ENCODE assay signal across 11 mouse cellular contexts in the genomic region with DNA sequence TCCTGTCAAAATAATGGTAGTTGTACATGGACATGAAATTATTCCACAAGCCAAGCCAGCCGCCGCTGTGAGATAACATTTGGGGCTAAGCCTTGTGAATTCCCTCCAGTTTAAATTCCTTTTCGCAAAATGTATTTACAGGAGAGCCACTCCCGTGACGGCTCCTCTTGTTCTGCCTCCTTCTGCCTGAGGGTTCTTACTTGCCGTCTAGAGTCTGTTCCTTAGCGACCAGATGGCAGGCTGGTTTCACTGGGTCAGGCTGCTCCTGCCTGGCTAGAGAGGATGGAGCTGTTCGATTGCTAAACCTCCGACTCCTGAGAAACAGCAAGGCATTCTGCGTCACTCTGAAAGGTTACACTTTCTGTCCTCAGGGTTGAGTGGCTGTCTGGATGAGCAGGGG. TPM values are rescaled to one million over a fixed set of nuclear protein-coding genes. Genes with fewer than 3 reads are reported as not detected.
A peak's percentile ranks its signal among the peaks of the same experiment; 100 is the strongest.
DNase-seq lines count a peak whose midpoint lies in the region; ATAC-seq lines count a peak whose summit lies in the region.
"Had no signal": no experiment of that assay in that cellular context is flagged by ENCODE, and none has a peak within 500 bp of the region (broad histone marks: within the 10 kb centered on the region; RNA-seq: fewer than 3 reads in every experiment).

No protein-coding gene starts in this region.

- ATAC-seq in hindbrain, embryonic 12.5 days (ENCODE audit: low FRiP score) = no peak
- peak; percentile 33; the same call in 1 of the 2 replicates for ATAC-seq in midbrain, embryonic 14.5 days (ENCODE audit: low FRiP score, low TSS enrichment)
- ATAC-seq in limb, embryonic 15.5 days (ENCODE audit: insufficient number of reproducible peaks, low FRiP score, low TSS enrichment, low read depth) = no peak

- H3K4me1 ChIP-seq in hindbrain, embryonic 12.5 days = no peaks in the 10 kb centered on the region
- 0 out of 2 replicates have a peak, but pooled peaks cover 3% of the 10 kb centered on the region for H3K4me1 ChIP-seq in hindbrain, embryonic 10.5 days (replicated peaks)
- H3K4me1 ChIP-seq in midbrain, embryonic 14.5 days (ENCODE audit: control insufficient read depth, insufficient read depth, low read length) = no peaks in the 10 kb centered on the region
- H3K4me1 ChIP-seq in midbrain, embryonic 10.5 days = no peaks in the 10 kb centered on the region
- H3K4me1 ChIP-seq in limb, embryonic 15.5 days = peaks cover 11% of the 10 kb centered on the region; the same call in 1 of the 2 replicates

- no peak overlapping the region for H3K9ac ChIP-seq in hindbrain, embryonic 12.5 days
- H3K9ac ChIP-seq in midbrain, embryonic 14.5 days (replicated peaks; ENCODE audit: low read length) = no peak overlapping the region
- no peak overlapping the region for H3K9ac ChIP-seq in limb, embryonic 15.5 days

- peak overlapping the region; percentile 35; the same call in 1 of the 2 replicates for H3K27ac ChIP-seq in hindbrain, embryonic 12.5 days
- no peak overlapping the region for H3K27ac ChIP-seq in hindbrain, embryonic 10.5 days
- peak overlapping the region; percentile 45; the same call in 1 of the 2 replicates for H3K27ac ChIP-seq in midbrain, embryonic 14.5 days (replicated peaks; ENCODE audit: low read depth, low read length)
- no peak overlapping the region for H3K27ac ChIP-seq in midbrain, embryonic 10.5 days (replicated peaks)
- 0 out of 2 replicates have a peak overlapping the region, but pooled peaks have one; percentile 4 for H3K27ac ChIP-seq in limb, embryonic 15.5 days

- no peaks in the 10 kb centered on the region for H3K27me3 ChIP-seq in hindbrain, embryonic 12.5 days
- H3K27me3 ChIP-seq in hindbrain, embryonic 10.5 days (ENCODE audit: insufficient read depth, poor library complexity, severe bottlenecking) = no peaks in the 10 kb centered on the region
- H3K27me3 ChIP-seq in midbrain, embryonic 14.5 days (ENCODE audit: control insufficient read depth, insufficient read depth, low read length) = no peaks in the 10 kb centered on the region
- 0 out of 2 replicates have a peak, but pooled peaks cover 3% of the 10 kb centered on the region for H3K27me3 ChIP-seq in midbrain, embryonic 10.5 days (ENCODE audit: low read depth, poor library complexity, severe bottlenecking)
- H3K27me3 ChIP-seq in limb, embryonic 15.5 days = no peaks in the 10 kb centered on the region

- H3K9me3 ChIP-seq in hindbrain, embryonic 12.5 days (replicated peaks) = no peaks in the 10 kb centered on the region
- no peaks in the 10 kb centered on the region for H3K9me3 ChIP-seq in hindbrain, embryonic 10.5 days
- no peaks in the 10 kb centered on the region for H3K9me3 ChIP-seq in midbrain, embryonic 14.5 days (ENCODE audit: control insufficient read depth, low read length)
- H3K9me3 ChIP-seq in midbrain, embryonic 10.5 days (replicated peaks) = no peaks in the 10 kb centered on the region
- no peaks in the 10 kb centered on the region for H3K9me3 ChIP-seq in limb, embryonic 15.5 days

- H3K36me3 ChIP-seq in hindbrain, embryonic 12.5 days = peaks cover 3% of the 10 kb centered on the region; the same call in 1 of the 2 replicates
- no peaks in the 10 kb centered on the region for H3K36me3 ChIP-seq in hindbrain, embryonic 10.5 days
- no peaks in the 10 kb centered on the region for H3K36me3 ChIP-seq in midbrain, embryonic 14.5 days (ENCODE audit: control insufficient read depth, insufficient read depth, low read length)
- no peaks in the 10 kb centered on the region for H3K36me3 ChIP-seq in midbrain, embryonic 10.5 days
- 0 out of 2 replicates have a peak, but pooled peaks cover 2% of the 10 kb centered on the region for H3K36me3 ChIP-seq in limb, embryonic 15.5 days

- no peak for DNase-seq in hindbrain, embryonic 10.5 days (ENCODE audit: low spot score)
- DNase-seq in midbrain, embryonic 14.5 days = peak; percentile 39
- DNase-seq in midbrain, embryonic 10.5 days (ENCODE audit: low spot score) = no peak
- peak; percentile 37 to 50 for DNase-seq in cerebellum, postnatal 25 days
- no peak for DNase-seq in gastrocnemius, adult 8-10 months (ENCODE audit: low spot score in 2 of 2)
- no peak for DNase-seq in layer of hippocampus, postnatal 14 days (ENCODE audit: low spot score in 2 of 2)
- DNase-seq: heart, adult 18-20 months; kidney, postnatal 36 days had no signal

- 54% methylated on average over 10 of the region's 10 CpGs for WGBS in hindbrain, embryonic 12.5 days
- WGBS in hindbrain, embryonic 10.5 days = 60% methylated on average over 10 of the region's 10 CpGs
- WGBS in midbrain, embryonic 14.5 days = 54% methylated on average over 10 of the region's 10 CpGs
- 63% methylated on average over 10 of the region's 10 CpGs for WGBS in midbrain, embryonic 10.5 days
- WGBS in limb, embryonic 15.5 days = 28% methylated on average over 10 of the region's 10 CpGs

- no peak overlapping the region for H3K4me3 ChIP-seq in hindbrain, embryonic 12.5 days
- no peak overlapping the region for H3K4me3 ChIP-seq in hindbrain, embryonic 10.5 days
- no peak overlapping the region for H3K4me3 ChIP-seq in midbrain, embryonic 14.5 days (replicated peaks; ENCODE audit: low read depth, low read length)
- no peak overlapping the region for H3K4me3 ChIP-seq in midbrain, embryonic 10.5 days
- H3K4me3 ChIP-seq in limb, embryonic 15.5 days = no peak overlapping the region

- H3K4me2 ChIP-seq in hindbrain, embryonic 12.5 days (replicated peaks) = no peak overlapping the region
- H3K4me2 ChIP-seq in midbrain, embryonic 14.5 days (ENCODE audit: low read length) = no peak overlapping the region
- H3K4me2 ChIP-seq in limb, embryonic 15.5 days = no peak overlapping the region

RNA-seq across cellular contexts. Expression of gene Lysmd2, which starts 6.6 kb away (rescaled TPM):
- 21.2 and 24.2 TPM in 2 replicates for polyA plus RNA-seq in hindbrain, embryonic 12.5 days (2016; fragmentation: Nextera tagmentation; extraction: Ambion mirVana)
- 10.3 and 13.2 TPM in 2 replicates for polyA plus RNA-seq in hindbrain, embryonic 10.5 days (2016; fragmentation: Nextera tagmentation; extraction: Ambion mirVana)
- polyA plus RNA-seq in midbrain, embryonic 14.5 days (2014; fragmentation: Nextera tagmentation; extraction: Ambion mirVana) = 29.0 and 34.3 TPM in 2 replicates
- polyA plus RNA-seq in midbrain, embryonic 10.5 days (2016; fragmentation: Nextera tagmentation; extraction: Ambion mirVana) = 9.3 and 12.1 TPM in 2 replicates
- 48.3 and 49.5 TPM in 2 replicates for polyA plus RNA-seq in limb, embryonic 15.5 days (2015; fragmentation: Nextera tagmentation; extraction: Ambion mirVana)
- total RNA-seq in gastrocnemius, adult 8-10 months (2022) = 1 to 10 TPM; 3.9 to 6.2 (median 4.5) TPM
- total RNA-seq in layer of hippocampus, postnatal 14 days (2021) = 10 to 100 TPM; 56.9 to 57.2 TPM

RNA-seq across cellular contexts. Expression of gene Tmod2, which starts 21.0 kb away (rescaled TPM):
- polyA plus RNA-seq in hindbrain, embryonic 12.5 days (2016; fragmentation: Nextera tagmentation; extraction: Ambion mirVana) = 110 and 112 TPM in 2 replicates
- 36.5 and 48.4 TPM in 2 replicates for polyA plus RNA-seq in hindbrain, embryonic 10.5 days (2016; fragmentation: Nextera tagmentation; extraction: Ambion mirVana)
- 244 and 248 TPM in 2 replicates for polyA plus RNA-seq in midbrain, embryonic 14.5 days (2014; fragmentation: Nextera tagmentation; extraction: Ambion mirVana)
- polyA plus RNA-seq in midbrain, embryonic 10.5 days (2016; fragmentation: Nextera tagmentation; extraction: Ambion mirVana) = 39.1 and 52.2 TPM in 2 replicates
- polyA plus RNA-seq in limb, embryonic 15.5 days (2015; fragmentation: Nextera tagmentation; extraction: Ambion mirVana) = 21.8 and 27.4 TPM in 2 replicates
- 1 to 10 TPM; 2.2 to 4.7 (median 3.6) TPM for total RNA-seq in gastrocnemius, adult 8-10 months (2022)
- total RNA-seq in layer of hippocampus, postnatal 14 days (2021) = 100 to 1,000 TPM; 420 to 434 TPM
- total RNA-seq: megakaryocyte, adult 5-6 weeks had no signal

RNA-seq across cellular contexts. Expression of gene Scg3, which starts 51.7 kb away (rescaled TPM):
- polyA plus RNA-seq in hindbrain, embryonic 12.5 days (2016; fragmentation: Nextera tagmentation; extraction: Ambion mirVana) = 84.0 and 94.2 TPM in 2 replicates
- polyA plus RNA-seq in hindbrain, embryonic 10.5 days (2016; fragmentation: Nextera tagmentation; extraction: Ambion mirVana) = 26.2 and 56.0 TPM in 2 replicates
- 122 and 125 TPM in 2 replicates for polyA plus RNA-seq in midbrain, embryonic 14.5 days (2014; fragmentation: Nextera tagmentation; extraction: Ambion mirVana)
- 25.3 and 45.8 TPM in 2 replicates for polyA plus RNA-seq in midbrain, embryonic 10.5 days (2016; fragmentation: Nextera tagmentation; extraction: Ambion mirVana)
- 0.52 and 0.65 TPM in 2 replicates for polyA plus RNA-seq in limb, embryonic 15.5 days (2015; fragmentation: Nextera tagmentation; extraction: Ambion mirVana)
- total RNA-seq in gastrocnemius, adult 8-10 months (2022) = under 1 TPM; 0.19 to 0.80 (median 0.53) TPM
- 100 to 1,000 TPM; 317 to 325 TPM for total RNA-seq in layer of hippocampus, postnatal 14 days (2021)
- total RNA-seq: megakaryocyte, adult 5-6 weeks had no signal

Comparison
In these comparisons a context has a peak if more than half of its experiments do, and no peak if none do; other contexts are left out.
1. H3K27ac ChIP-seq: peak in hindbrain, embryonic 12.5 days (single experiment), midbrain, embryonic 14.5 days (single experiment) and limb, embryonic 15.5 days (single experiment); none in hindbrain, embryonic 10.5 days (single experiment) and midbrain, embryonic 10.5 days (single experiment).
2. DNase-seq: peak in midbrain, embryonic 14.5 days (single experiment) and cerebellum, postnatal 25 days (2 of 2); none in hindbrain, embryonic 10.5 days (single experiment), midbrain, embryonic 10.5 days (single experiment), gastrocnemius, adult 8-10 months (0 of 2) and layer of hippocampus, postnatal 14 days (0 of 2).
3. RNA of gene Scg3, which starts 51.7 kb away (polyA plus RNA-seq): 122 to 125 TPM in midbrain, embryonic 14.5 days, 84.0 to 94.2 TPM in hindbrain, embryonic 12.5 days, 26.2 to 56.0 TPM in hindbrain, embryonic 10.5 days and 25.3 to 45.8 TPM in midbrain, embryonic 10.5 days; 0.52 to 0.65 TPM in limb, embryonic 15.5 days; every median in the first group is over 10 times any median in the second.